Mouse (Mus musculus): ENCODE data around the gene Cenpm.

- TF ChIP-seq EP300 (IDR thresholded peaks at IDR 0.05; ENCODE audit: low read depth) (no peak), CTCF (IDR thresholded peaks at IDR 0.05; ENCODE audit: low read depth) (no peak)
Observed at GRCm38 (mm10) chr15:82231100-82231499, 13.4 kb downstream of the Cenpm start.

Data from liver, postnatal 0 days (tissue).